Mouse (Mus musculus) erythroblast, embryonic 14.5 days (primary cell): Measurements from ENCODE around the gene E2f1. TPM values are rescaled to one million over a fixed set of nuclear protein-coding genes. Genes with fewer than 3 reads are reported as not detected.

Source experiments
- H3K27me3 ChIP-seq: 2 replicates; pipeline ENCODE4 v1.6.1; 2012; ENCODE audit warnings: inconsistent platforms; ENCODE audit not compliant: control insufficient read depth
- H3K36me3 ChIP-seq: 2 replicates; pipeline ENCODE4 v1.6.1; 2012; ENCODE audit warnings: mild to moderate bottlenecking, inconsistent platforms; ENCODE audit not compliant: control insufficient read depth
- H3K4me1 ChIP-seq: 2 replicates; pipeline ENCODE4 v1.6.1; 2012; ENCODE audit warnings: inconsistent platforms; ENCODE audit not compliant: control insufficient read depth
- H3K4me3 ChIP-seq: replicated peaks from 2 replicates; pipeline ENCODE3; 2012; ENCODE audit warnings: moderate library complexity, mild to moderate bottlenecking, inconsistent platforms
- H3K9me3 ChIP-seq: 2 replicates; pipeline ENCODE4 v1.6.1; 2012; ENCODE audit warnings: low read length, inconsistent platforms, mixed read lengths; ENCODE audit not compliant: control insufficient read depth
- GATA1 ChIP-seq: IDR thresholded peaks from 2 replicates; pipeline ENCODE4 v1.6.1; 2012; ENCODE audit warnings: low read length, inconsistent platforms, mixed read lengths
- TAL1 ChIP-seq: IDR thresholded peaks from 3 replicates; pipeline ENCODE4 v1.6.1; 2012; ENCODE audit warnings: low read length, inconsistent platforms, mixed read lengths
- polyA plus RNA-seq: library from polyadenylated mRNA; stranded (reverse); fragments of >175 nt; gene quantifications from 2 replicates; pipeline ENCODE4 v1.2.3, GENCODE M21; 2012

E2f1 gene
- polyA plus RNA-seq, 1 experiment: 22.6 TPM

- Histone ChIP-seq H3K27me3 (no peaks in the 10 kb centered on the region), H3K9me3 (no peaks in the 10 kb centered on the region), H3K4me3 (peak within 1 kb of the TSS; percentile 75), H3K4me1 (peaks cover 38% of the 10 kb centered on the region), H3K36me3 (peaks cover 5% of the 10 kb centered on the region; the same call in 1 of the 2 replicates)
- TF ChIP-seq GATA1 (no peak), TAL1 (no peak)
Observed at GRCm38 (mm10) chr2:154603638-154604153, 34.0 kb upstream of the E2f1 start, which contains the start of gene Pxmp4. Gene Pxmp4, minus strand, starts transcription at chr2:154603708.

- H3K4me1 ChIP-seq: peaks cover 37% of the 10 kb centered on the region
- H3K9me3 ChIP-seq: no peaks in the 10 kb centered on the region
- peak overlapping the region; percentile 75 for H3K4me3 ChIP-seq
- TF ChIP-seq GATA1: no peak
- peaks cover 6% of the 10 kb centered on the region for H3K36me3 ChIP-seq
- no peaks in the 10 kb centered on the region for H3K27me3 ChIP-seq
Observed at GRCm38 (mm10) chr2:154603007-154603637, 33.4 kb upstream of the E2f1 start.

GRCm38 (mm10) chr2:154601324-154601723 lies 31.6 kb upstream of the E2f1 start:
- H3K27me3 ChIP-seq: no peaks in the 10 kb centered on the region
- no peak for TF ChIP-seq TAL1
- no peak for TF ChIP-seq GATA1
- H3K4me3 ChIP-seq: no peak overlapping the region
- peaks cover 11% of the 10 kb centered on the region for H3K36me3 ChIP-seq
- no peaks in the 10 kb centered on the region for H3K9me3 ChIP-seq
- peaks cover 40% of the 10 kb centered on the region for H3K4me1 ChIP-seq

GRCm38 (mm10) chr2:154600586-154600985 lies 30.9 kb upstream of the E2f1 start:
- H3K36me3 ChIP-seq: peaks cover 18% of the 10 kb centered on the region
- H3K27me3 ChIP-seq: no peaks in the 10 kb centered on the region
- H3K4me3 ChIP-seq: no peak overlapping the region
- TF ChIP-seq TAL1 (no peak), GATA1 (no peak)
- no peaks in the 10 kb centered on the region for H3K9me3 ChIP-seq
- H3K4me1 ChIP-seq: peaks cover 36% of the 10 kb centered on the region

GRCm38 (mm10) chr2:154597399-154597798 lies 27.7 kb upstream of the E2f1 start:
- Histone ChIP-seq H3K9me3 (peaks cover 5% of the 10 kb centered on the region; the same call in 1 of the 2 replicates), H3K36me3 (peaks cover 45% of the 10 kb centered on the region), H3K4me1 (peaks cover 13% of the 10 kb centered on the region), H3K27me3 (no peaks in the 10 kb centered on the region), H3K4me3 (no peak overlapping the region)
- TF ChIP-seq TAL1 (no peak), GATA1 (no peak)

- no peak for TF ChIP-seq TAL1
- TF ChIP-seq GATA1: no peak
- Histone ChIP-seq H3K27me3 (no peaks in the 10 kb centered on the region), H3K36me3 (peaks cover 49% of the 10 kb centered on the region), H3K4me3 (no peak overlapping the region), H3K9me3 (peaks cover 5% of the 10 kb centered on the region; the same call in 1 of the 2 replicates), H3K4me1 (peaks cover 6% of the 10 kb centered on the region)
Observed at GRCm38 (mm10) chr2:154595775-154596174, 26.1 kb upstream of the E2f1 start.

- H3K36me3 ChIP-seq: peaks cover 54% of the 10 kb centered on the region
- no peak overlapping the region for H3K4me3 ChIP-seq
- H3K9me3 ChIP-seq: peaks cover 5% of the 10 kb centered on the region; the same call in 1 of the 2 replicates
- TF ChIP-seq TAL1: no peak
- TF ChIP-seq GATA1: no peak
- peaks cover 1% of the 10 kb centered on the region; the same call in 1 of the 2 replicates for H3K4me1 ChIP-seq
- no peaks in the 10 kb centered on the region for H3K27me3 ChIP-seq
Observed at GRCm38 (mm10) chr2:154593025-154593424, 23.3 kb upstream of the E2f1 start.

- H3K36me3 ChIP-seq: peaks cover 66% of the 10 kb centered on the region
- no peak for TF ChIP-seq GATA1
- TF ChIP-seq TAL1: no peak
Observed at GRCm38 (mm10) chr2:154591239-154591638, 21.5 kb upstream of the E2f1 start.

GRCm38 (mm10) chr2:154589051-154589450 lies 19.4 kb upstream of the E2f1 start:
- peaks cover 7% of the 10 kb centered on the region for H3K4me1 ChIP-seq
- peaks cover 53% of the 10 kb centered on the region for H3K36me3 ChIP-seq
- H3K9me3 ChIP-seq: peaks cover 5% of the 10 kb centered on the region; the same call in 1 of the 2 replicates
- H3K27me3 ChIP-seq: no peaks in the 10 kb centered on the region
- no peak overlapping the region for H3K4me3 ChIP-seq
- TF ChIP-seq TAL1 (no peak), GATA1 (no peak)

More at GRCm38 (mm10) chr2:154591239-154591638, 21.5 kb upstream of the E2f1 start:
- Histone ChIP-seq H3K27me3 (no peaks in the 10 kb centered on the region), H3K9me3 (peaks cover 5% of the 10 kb centered on the region; the same call in 1 of the 2 replicates), H3K4me3 (no peak overlapping the region), H3K4me1 (no peaks in the 10 kb centered on the region; the same call in 1 of the 2 replicates)

GRCm38 (mm10) chr2:154586405-154586804 lies 16.7 kb upstream of the E2f1 start:
- Histone ChIP-seq H3K4me3 (no peak overlapping the region), H3K4me1 (peaks cover 25% of the 10 kb centered on the region), H3K9me3 (no peaks in the 10 kb centered on the region), H3K36me3 (peaks cover 29% of the 10 kb centered on the region), H3K27me3 (no peaks in the 10 kb centered on the region)
- TF ChIP-seq GATA1: no peak
- no peak for TF ChIP-seq TAL1
